Mouse (Mus musculus): Measurements from ENCODE around the gene Higd1a.

Gene Higd1a

DNA sequence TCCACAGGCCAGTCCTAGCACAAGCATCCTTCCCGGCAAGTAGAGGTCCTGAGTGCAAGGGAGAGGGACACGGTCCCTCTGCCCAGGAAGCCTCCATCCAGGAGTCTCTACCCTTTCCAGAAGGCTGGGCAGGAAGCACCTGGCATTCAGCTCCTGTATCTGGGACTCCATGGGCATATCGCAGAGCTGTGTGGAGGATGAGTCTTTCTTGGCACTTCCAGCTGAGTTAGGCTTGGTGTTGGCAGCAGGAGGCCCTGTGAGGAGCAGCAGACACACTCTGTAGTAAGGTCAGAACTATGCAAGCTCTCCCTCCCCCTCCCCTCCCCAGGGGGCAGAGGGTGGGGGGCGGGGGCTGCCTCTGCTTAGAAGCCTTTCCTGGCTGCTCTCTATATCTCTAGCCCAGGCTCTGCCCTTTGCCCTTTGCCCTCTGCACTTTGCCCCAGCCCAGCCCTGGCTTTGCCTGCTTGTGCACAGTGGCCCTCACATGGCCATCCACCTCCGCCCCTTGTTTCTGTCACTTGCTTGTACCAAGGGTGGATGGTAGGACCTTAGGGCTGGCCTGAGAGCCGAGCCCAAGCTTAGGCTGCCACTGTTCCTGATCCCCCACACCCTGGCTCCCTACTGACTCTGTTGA, 59.2 kb downstream of the Higd1a start:
- no peak for DNase-seq (ENCODE audit: low spot score in 2 of 2)

All from heart, adult 9 months (tissue).